Mouse (Mus musculus) megakaryocyte, embryonic 14.5 days (primary cell): ENCODE measurements around the gene Cd3d. TPM values are rescaled to one million over a fixed set of nuclear protein-coding genes. Genes with fewer than 3 reads are reported as not detected.

Source experiments
- H3K27me3 ChIP-seq: replicated peaks from 2 replicates; pipeline ENCODE3; 2012; ENCODE audit warnings: inconsistent platforms
- H3K36me3 ChIP-seq: replicated peaks from 2 replicates; pipeline ENCODE3; 2012; ENCODE audit warnings: low read length, inconsistent platforms, mixed read lengths
- H3K4me1 ChIP-seq: 2 replicates; pipeline ENCODE4 v1.6.1; 2012; ENCODE audit warnings: inconsistent platforms
- H3K4me3 ChIP-seq: replicated peaks from 2 replicates; pipeline ENCODE3; 2012; ENCODE audit warnings: moderate library complexity, mild to moderate bottlenecking, inconsistent platforms
- H3K9me3 ChIP-seq: 2 replicates; pipeline ENCODE4 v1.6.1; 2012; ENCODE audit warnings: inconsistent platforms
- FLI1 ChIP-seq: IDR thresholded peaks from 2 replicates; pipeline ENCODE4 v1.6.1; 2012; ENCODE audit warnings: low read length, inconsistent platforms, mixed read lengths
- GATA1 ChIP-seq: IDR thresholded peaks from 3 replicates; pipeline ENCODE4 v1.6.1; 2012; ENCODE audit warnings: mixed read lengths, low read length, inconsistent platforms, borderline replicate concordance
- polyA plus RNA-seq: library from polyadenylated mRNA; stranded (reverse); fragments of >175 nt; gene quantifications from 2 replicates; pipeline ENCODE4 v1.2.3, GENCODE M21; 2012; ENCODE audit warnings: low replicate concordance; ENCODE audit not compliant: insufficient read depth

Cd3d gene
- polyA plus RNA-seq, 1 experiment: not detected

- no peak overlapping the region for H3K4me3 ChIP-seq
- H3K4me1 ChIP-seq: peaks cover 39% of the 10 kb centered on the region
- no peak for TF ChIP-seq GATA1
- TF ChIP-seq FLI1: no peak
- no peaks in the 10 kb centered on the region for H3K36me3 ChIP-seq
- H3K27me3 ChIP-seq: peaks cover 26% of the 10 kb centered on the region
- H3K9me3 ChIP-seq: no peaks in the 10 kb centered on the region
These were observed 12.1 kb upstream of the Cd3d start for GRCm38 (mm10) chr9:44969450-44969849.

- Histone ChIP-seq H3K9me3 (peaks cover 9% of the 10 kb centered on the region), H3K27me3 (peaks cover 36% of the 10 kb centered on the region), H3K36me3 (no peaks in the 10 kb centered on the region), H3K4me3 (no peak overlapping the region), H3K4me1 (peaks cover 37% of the 10 kb centered on the region)
- TF ChIP-seq GATA1 (no peak), FLI1 (no peak)
These were observed 3.8 kb upstream of the Cd3d start for GRCm38 (mm10) chr9:44977813-44978212.

DNA sequence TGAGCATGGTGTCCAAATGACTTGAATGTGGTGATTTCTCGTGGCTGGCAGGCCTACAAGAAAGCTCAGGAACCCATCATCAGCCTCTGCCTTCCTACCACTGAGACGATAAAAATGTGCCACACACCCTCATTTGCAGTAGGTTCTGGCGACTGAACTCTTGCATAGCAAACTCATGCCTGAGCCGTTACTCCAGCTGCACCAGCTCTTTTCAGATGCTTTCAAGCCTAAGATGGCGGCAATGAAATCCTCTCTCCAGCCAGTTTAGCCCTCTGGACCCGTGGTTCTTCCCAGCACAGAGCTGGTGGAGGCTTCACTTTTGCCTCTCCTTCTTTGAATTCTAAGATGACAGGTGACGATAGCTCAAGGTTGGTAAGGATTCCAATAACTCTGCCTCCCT, 1.8 kb upstream of the Cd3d start:
- H3K4me3 ChIP-seq: no peak overlapping the region
- no peak for TF ChIP-seq FLI1
- TF ChIP-seq GATA1: no peak
- H3K36me3 ChIP-seq: no peaks in the 10 kb centered on the region
- H3K4me1 ChIP-seq: peaks cover 29% of the 10 kb centered on the region
- peaks cover 22% of the 10 kb centered on the region for H3K27me3 ChIP-seq
- peaks cover 9% of the 10 kb centered on the region for H3K9me3 ChIP-seq

GRCm38 (mm10) chr9:44980242-44980641, 1.3 kb upstream of the Cd3d start, which contains the start of gene Cd3g:
Gene Cd3g, minus strand, starts transcription at chr9:44980431.
- H3K27me3 ChIP-seq: peaks cover 26% of the 10 kb centered on the region
- peaks cover 34% of the 10 kb centered on the region for H3K4me1 ChIP-seq
- H3K36me3 ChIP-seq: no peaks in the 10 kb centered on the region
- peaks cover 6% of the 10 kb centered on the region for H3K9me3 ChIP-seq
- TF ChIP-seq FLI1 (no peak), GATA1 (no peak)
- no peak within 1 kb of the TSS for H3K4me3 ChIP-seq

DNA sequence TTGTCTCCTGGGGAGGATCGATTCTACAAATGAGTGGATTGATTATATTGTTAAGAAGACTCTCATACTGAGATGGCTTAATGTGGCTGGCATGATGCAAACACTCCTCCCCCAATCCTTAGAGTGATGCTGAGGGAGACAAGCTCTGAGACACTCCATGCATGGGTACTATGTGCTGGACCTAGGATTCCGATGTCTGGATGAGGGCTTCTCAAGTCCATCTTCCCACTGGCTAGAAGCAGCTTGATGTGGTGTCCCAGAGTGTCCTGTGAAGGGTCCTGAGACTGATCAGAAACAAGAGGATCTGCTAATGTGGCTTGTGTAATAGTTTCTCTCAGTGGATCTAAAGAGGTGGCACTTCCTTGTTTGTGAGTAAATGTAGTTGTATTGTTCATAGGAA, 482 bp upstream of the Cd3d start:
- Histone ChIP-seq H3K4me1 (peaks cover 42% of the 10 kb centered on the region), H3K4me3 (no peak overlapping the region), H3K9me3 (no peaks in the 10 kb centered on the region), H3K36me3 (no peaks in the 10 kb centered on the region), H3K27me3 (peaks cover 26% of the 10 kb centered on the region)
- TF ChIP-seq GATA1 (no peak), FLI1 (no peak)

DNA sequence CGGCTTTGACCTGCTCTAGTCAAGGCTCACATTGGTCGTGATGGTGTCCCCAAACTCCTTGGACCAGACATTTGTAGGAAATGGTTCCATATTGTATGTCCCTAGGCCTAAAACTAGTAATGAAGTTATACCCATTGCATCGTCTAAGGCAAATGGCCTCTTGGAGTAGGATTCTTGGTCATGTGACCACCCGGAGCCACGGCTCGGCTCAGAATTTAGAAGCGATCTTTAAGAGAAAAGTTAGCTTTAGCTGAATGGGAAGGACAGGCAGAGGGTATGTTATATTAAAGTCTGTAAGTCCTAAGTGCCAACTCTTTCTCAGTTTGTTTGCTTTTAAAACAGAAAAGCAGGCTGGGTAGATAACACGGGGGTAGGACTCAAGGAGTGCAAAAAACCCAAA, 495 bp downstream of the Cd3d start:
- H3K9me3 ChIP-seq: no peaks in the 10 kb centered on the region
- TF ChIP-seq GATA1: no peak
- TF ChIP-seq FLI1: no peak
- H3K4me3 ChIP-seq: no peak overlapping the region
- H3K4me1 ChIP-seq: peaks cover 52% of the 10 kb centered on the region
- H3K36me3 ChIP-seq: no peaks in the 10 kb centered on the region
- H3K27me3 ChIP-seq: peaks cover 24% of the 10 kb centered on the region

GRCm38 (mm10) chr9:44982531-44982930, 945 bp downstream of the Cd3d start:
- H3K9me3 ChIP-seq: no peaks in the 10 kb centered on the region
- peaks cover 57% of the 10 kb centered on the region for H3K4me1 ChIP-seq
- H3K4me3 ChIP-seq: no peak overlapping the region
- no peak for TF ChIP-seq GATA1
- TF ChIP-seq FLI1: no peak
- H3K36me3 ChIP-seq: no peaks in the 10 kb centered on the region
- H3K27me3 ChIP-seq: peaks cover 24% of the 10 kb centered on the region

DNA sequence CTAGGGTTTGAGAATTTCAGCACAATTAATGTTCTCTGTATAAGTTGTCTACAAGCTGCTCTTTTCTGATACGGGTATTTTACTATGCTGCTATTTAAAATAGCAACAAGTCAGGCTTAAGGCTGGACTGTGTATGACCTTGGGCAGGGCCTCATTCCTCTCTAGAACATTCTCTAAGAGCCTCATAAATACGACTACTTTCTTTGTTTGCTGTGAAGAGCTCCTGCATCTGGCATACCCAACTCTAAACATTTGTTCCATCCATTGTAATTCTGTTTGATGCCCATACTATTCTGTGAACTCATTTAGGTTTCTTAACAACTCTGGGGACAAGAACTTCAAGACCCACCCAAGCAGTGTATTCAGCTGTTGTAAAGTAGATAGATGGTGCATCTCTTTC, 1.4 kb downstream of the Cd3d start:
- Histone ChIP-seq H3K36me3 (no peaks in the 10 kb centered on the region), H3K9me3 (no peaks in the 10 kb centered on the region), H3K27me3 (peaks cover 21% of the 10 kb centered on the region), H3K4me3 (no peak overlapping the region), H3K4me1 (peaks cover 61% of the 10 kb centered on the region)
- no peak for TF ChIP-seq FLI1
- TF ChIP-seq GATA1: no peak

DNA sequence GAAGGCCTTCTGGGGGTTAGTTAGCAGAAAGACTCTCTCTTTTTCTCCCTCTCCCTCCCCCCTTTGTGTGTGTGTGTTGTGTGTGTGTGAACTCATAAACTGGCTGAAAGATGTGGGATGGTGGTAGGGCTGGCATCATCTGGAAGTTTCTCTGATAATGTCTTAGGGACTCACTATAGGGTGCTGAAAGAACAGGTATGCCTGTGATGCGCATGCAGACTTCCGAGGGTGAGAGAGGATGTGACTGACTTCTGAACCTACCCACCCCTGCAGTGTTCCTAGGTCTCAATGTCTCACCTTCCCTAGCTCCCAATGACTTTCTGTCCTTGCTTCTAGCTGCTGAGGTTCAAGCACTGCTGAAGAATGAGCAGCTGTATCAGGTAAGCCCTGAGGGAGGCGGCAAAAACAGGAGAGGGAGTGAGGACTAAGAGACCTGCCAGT, 4.2 kb downstream of the Cd3d start:
- H3K36me3 ChIP-seq: no peaks in the 10 kb centered on the region
- peak overlapping the region; percentile 89 for H3K4me3 ChIP-seq
- no peaks in the 10 kb centered on the region for H3K9me3 ChIP-seq
- H3K4me1 ChIP-seq: peaks cover 54% of the 10 kb centered on the region
- H3K27me3 ChIP-seq: peaks cover 11% of the 10 kb centered on the region
- TF ChIP-seq GATA1 (no peak), FLI1 (no peak)

GRCm38 (mm10) chr9:44986242-44986781, 4.7 kb downstream of the Cd3d start:
- Histone ChIP-seq H3K4me3 (peak overlapping the region; percentile 89), H3K9me3 (no peaks in the 10 kb centered on the region), H3K4me1 (peaks cover 51% of the 10 kb centered on the region), H3K36me3 (no peaks in the 10 kb centered on the region), H3K27me3 (peaks cover 9% of the 10 kb centered on the region)
- TF ChIP-seq FLI1 (peak; percentile 54), GATA1 (no peak)

GRCm38 (mm10) chr9:44986976-44987375, 5.4 kb downstream of the Cd3d start:
- Histone ChIP-seq H3K27me3 (peaks cover 9% of the 10 kb centered on the region), H3K36me3 (no peaks in the 10 kb centered on the region), H3K4me3 (peak overlapping the region; percentile 80), H3K9me3 (no peaks in the 10 kb centered on the region), H3K4me1 (peaks cover 50% of the 10 kb centered on the region)
- TF ChIP-seq GATA1 (no peak), FLI1 (no peak)
